Mouse (Mus musculus): ENCODE data around the gene Nub1. TPM values are rescaled to one million over a fixed set of nuclear protein-coding genes. Genes with fewer than 3 reads are reported as not detected.

The Nub1 gene
- total RNA-seq (2014; fragmentation: Nextera tagmentation) = 40.8 and 44.7 TPM in 2 replicates
- 56.3 and 58.6 TPM in 2 replicates for total RNA-seq (2017)
- polyA plus RNA-seq (2012) = 25.8 and 28.8 TPM in 2 replicates

- peaks cover 21% of the 10 kb centered on the region for H3K36me3 ChIP-seq (replicated peaks)
- TF ChIP-seq POLR2AphosphoS5 (IDR thresholded peaks at IDR 0.05; ENCODE audit: insufficient replicate concordance, low read depth, low read length) (no peak), TAL1 (conservative IDR thresholded peaks at IDR 0.05; ENCODE audit: low read depth, low read length) (no peak), GATA1 (IDR thresholded peaks at IDR 0.05; ENCODE audit: borderline replicate concordance, low read length) (no peak), CTCF (IDR thresholded peaks at IDR 0.05; ENCODE audit: low read depth, low read length) (no peak), GATA2 (IDR thresholded peaks at IDR 0.05; ENCODE audit: borderline replicate concordance, low read depth, low read length) (no peak)
- H3K27me3 ChIP-seq (ENCODE audit: insufficient read depth, low read length) = no peaks in the 10 kb centered on the region
- peaks cover 24% of the 10 kb centered on the region for H3K4me1 ChIP-seq (ENCODE audit: insufficient read depth, low read depth, low read length)
- peak within 1 kb of the TSS; percentile 94 for H3K4me3 ChIP-seq (ENCODE audit: low read depth, low read length)
- DNase-seq (ENCODE audit: low spot score) = peak; percentile 88
- ATAC-seq (ENCODE audit: extremely low read depth, insufficient number of reproducible peaks, low FRiP score, poor library complexity, severe bottlenecking) = peak; percentile 94
- H3K9me3 ChIP-seq (replicated peaks) = no peaks in the 10 kb centered on the region
Observed at GRCm38 (mm10) chr5:24685366-24686093, at the start of gene Nub1. Gene Nub1 (plus strand): TSS chr5:24685532.

GRCm38 (mm10) chr5:24636987-24637386, 48.3 kb upstream of the Nub1 start:
- Histone ChIP-seq H3K27me3 (ENCODE audit: insufficient read depth, low read length) (peaks cover 19% of the 10 kb centered on the region), H3K4me1 (ENCODE audit: insufficient read depth, low read depth, low read length) (no peaks in the 10 kb centered on the region), H3K4me3 (ENCODE audit: low read depth, low read length) (no peak overlapping the region), H3K9me3 (replicated peaks) (no peaks in the 10 kb centered on the region), H3K36me3 (replicated peaks) (no peaks in the 10 kb centered on the region)
- ATAC-seq (ENCODE audit: extremely low read depth, insufficient number of reproducible peaks, low FRiP score, poor library complexity, severe bottlenecking) (no peak), DNase-seq (ENCODE audit: low spot score) (no peak)
- no peak for TF ChIP-seq GATA2 (IDR thresholded peaks at IDR 0.05; ENCODE audit: borderline replicate concordance, low read depth, low read length)
- TF ChIP-seq TAL1 (conservative IDR thresholded peaks at IDR 0.05; ENCODE audit: low read depth, low read length) = no peak
- TF ChIP-seq GATA1 (IDR thresholded peaks at IDR 0.05; ENCODE audit: borderline replicate concordance, low read length) = no peak
- TF ChIP-seq POLR2AphosphoS5 (IDR thresholded peaks at IDR 0.05; ENCODE audit: insufficient replicate concordance, low read depth, low read length) = no peak
- no peak for TF ChIP-seq CTCF (IDR thresholded peaks at IDR 0.05; ENCODE audit: low read depth, low read length)

DNA sequence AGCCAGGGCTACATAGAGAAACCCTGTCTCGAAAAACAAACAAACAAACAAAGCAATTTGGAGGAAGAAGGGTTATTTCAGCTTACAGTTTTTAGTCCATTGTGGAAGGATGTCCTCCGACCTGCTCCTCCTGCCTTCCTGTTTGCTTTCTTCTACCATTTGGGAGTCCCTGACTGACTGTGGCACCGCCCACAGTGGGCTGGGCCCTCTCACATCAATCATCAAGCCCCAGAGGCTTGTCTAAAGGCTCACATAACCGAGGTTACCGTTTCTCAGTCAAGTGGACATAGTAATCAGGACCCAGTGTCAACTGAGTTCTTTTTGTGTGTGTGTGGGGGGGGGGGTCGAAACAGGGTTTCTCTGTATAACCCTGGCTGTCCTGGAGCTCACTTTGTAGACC, 47.2 kb upstream of the Nub1 start:
- no peak for DNase-seq (ENCODE audit: low spot score)
- no peaks in the 10 kb centered on the region for H3K4me1 ChIP-seq (ENCODE audit: insufficient read depth, low read depth, low read length)

GRCm38 (mm10) chr5:24639081-24639480, 46.3 kb upstream of the Nub1 start:
- Histone ChIP-seq H3K4me1 (ENCODE audit: insufficient read depth, low read depth, low read length) (no peaks in the 10 kb centered on the region), H3K36me3 (replicated peaks) (no peaks in the 10 kb centered on the region)
- no peak for DNase-seq (ENCODE audit: low spot score)

More for the DNA sequence above, 47.2 kb upstream of the Nub1 start:
- Histone ChIP-seq H3K27me3 (ENCODE audit: insufficient read depth, low read length) (peaks cover 16% of the 10 kb centered on the region), H3K36me3 (replicated peaks) (no peaks in the 10 kb centered on the region), H3K9me3 (replicated peaks) (no peaks in the 10 kb centered on the region), H3K4me3 (ENCODE audit: low read depth, low read length) (no peak overlapping the region)
- no peak for ATAC-seq (ENCODE audit: extremely low read depth, insufficient number of reproducible peaks, low FRiP score, poor library complexity, severe bottlenecking)
- TF ChIP-seq GATA2 (IDR thresholded peaks at IDR 0.05; ENCODE audit: borderline replicate concordance, low read depth, low read length) = no peak
- TF ChIP-seq CTCF (IDR thresholded peaks at IDR 0.05; ENCODE audit: low read depth, low read length) = no peak
- no peak for TF ChIP-seq POLR2AphosphoS5 (IDR thresholded peaks at IDR 0.05; ENCODE audit: insufficient replicate concordance, low read depth, low read length)
- TF ChIP-seq GATA1 (IDR thresholded peaks at IDR 0.05; ENCODE audit: borderline replicate concordance, low read length) = no peak
- no peak for TF ChIP-seq TAL1 (conservative IDR thresholded peaks at IDR 0.05; ENCODE audit: low read depth, low read length)

GRCm38 (mm10) chr5:24645454-24645853, 39.9 kb upstream of the Nub1 start:
- TF ChIP-seq POLR2AphosphoS5 (IDR thresholded peaks at IDR 0.05; ENCODE audit: insufficient replicate concordance, low read depth, low read length) = no peak
- no peak for TF ChIP-seq TAL1 (conservative IDR thresholded peaks at IDR 0.05; ENCODE audit: low read depth, low read length)
- TF ChIP-seq CTCF (IDR thresholded peaks at IDR 0.05; ENCODE audit: low read depth, low read length) = no peak
- TF ChIP-seq GATA1 (IDR thresholded peaks at IDR 0.05; ENCODE audit: borderline replicate concordance, low read length) = no peak
- no peak for TF ChIP-seq GATA2 (IDR thresholded peaks at IDR 0.05; ENCODE audit: borderline replicate concordance, low read depth, low read length)
- Histone ChIP-seq H3K36me3 (replicated peaks) (no peaks in the 10 kb centered on the region), H3K4me1 (ENCODE audit: insufficient read depth, low read depth, low read length) (no peaks in the 10 kb centered on the region), H3K9me3 (replicated peaks) (no peaks in the 10 kb centered on the region), H3K27me3 (ENCODE audit: insufficient read depth, low read length) (peaks cover 5% of the 10 kb centered on the region), H3K4me3 (ENCODE audit: low read depth, low read length) (no peak overlapping the region)
- no peak for DNase-seq (ENCODE audit: low spot score)
- no peak for ATAC-seq (ENCODE audit: extremely low read depth, insufficient number of reproducible peaks, low FRiP score, poor library complexity, severe bottlenecking)

More at GRCm38 (mm10) chr5:24639081-24639480, 46.3 kb upstream of the Nub1 start:
- TF ChIP-seq TAL1 (conservative IDR thresholded peaks at IDR 0.05; ENCODE audit: low read depth, low read length) (no peak), POLR2AphosphoS5 (IDR thresholded peaks at IDR 0.05; ENCODE audit: insufficient replicate concordance, low read depth, low read length) (no peak), CTCF (IDR thresholded peaks at IDR 0.05; ENCODE audit: low read depth, low read length) (no peak), GATA1 (IDR thresholded peaks at IDR 0.05; ENCODE audit: borderline replicate concordance, low read length) (no peak), GATA2 (IDR thresholded peaks at IDR 0.05; ENCODE audit: borderline replicate concordance, low read depth, low read length) (no peak)
- no peaks in the 10 kb centered on the region for H3K9me3 ChIP-seq (replicated peaks)
- H3K4me3 ChIP-seq (ENCODE audit: low read depth, low read length) = no peak overlapping the region
- peaks cover 15% of the 10 kb centered on the region for H3K27me3 ChIP-seq (ENCODE audit: insufficient read depth, low read length)
- no peak for ATAC-seq (ENCODE audit: extremely low read depth, insufficient number of reproducible peaks, low FRiP score, poor library complexity, severe bottlenecking)

DNA sequence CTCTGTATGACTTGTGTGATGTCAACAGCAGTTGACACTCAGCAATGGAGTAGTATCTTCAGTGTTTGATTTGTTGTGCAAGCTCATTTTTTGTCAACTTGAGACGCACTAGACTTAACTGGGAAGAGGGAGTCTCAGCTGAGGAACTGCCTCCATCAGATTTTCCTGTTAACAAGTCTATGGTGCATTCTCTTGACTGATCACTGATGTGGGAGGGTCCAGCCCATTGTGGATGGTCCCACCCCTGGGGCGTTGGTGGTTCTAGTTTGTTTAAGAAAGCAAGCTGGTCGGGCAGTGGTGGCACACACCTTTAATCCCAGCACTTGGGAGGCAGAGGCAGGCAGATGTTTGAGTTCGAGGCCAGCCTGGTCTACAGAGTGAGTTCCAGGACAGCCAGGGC, 36.1 kb upstream of the Nub1 start:
- DNase-seq (ENCODE audit: low spot score) (no peak), ATAC-seq (ENCODE audit: extremely low read depth, insufficient number of reproducible peaks, low FRiP score, poor library complexity, severe bottlenecking) (no peak)
- Histone ChIP-seq H3K9me3 (replicated peaks) (no peaks in the 10 kb centered on the region), H3K36me3 (replicated peaks) (no peaks in the 10 kb centered on the region), H3K4me3 (ENCODE audit: low read depth, low read length) (no peak overlapping the region), H3K27me3 (ENCODE audit: insufficient read depth, low read length) (peaks cover 11% of the 10 kb centered on the region), H3K4me1 (ENCODE audit: insufficient read depth, low read depth, low read length) (no peaks in the 10 kb centered on the region)
- TF ChIP-seq CTCF (IDR thresholded peaks at IDR 0.05; ENCODE audit: low read depth, low read length) (no peak), TAL1 (conservative IDR thresholded peaks at IDR 0.05; ENCODE audit: low read depth, low read length) (no peak), POLR2AphosphoS5 (IDR thresholded peaks at IDR 0.05; ENCODE audit: insufficient replicate concordance, low read depth, low read length) (no peak), GATA2 (IDR thresholded peaks at IDR 0.05; ENCODE audit: borderline replicate concordance, low read depth, low read length) (no peak), GATA1 (IDR thresholded peaks at IDR 0.05; ENCODE audit: borderline replicate concordance, low read length) (no peak)

All from G1E (cell line).